Mouse (Mus musculus): Measurements from ENCODE around the gene Slc38a10. TPM values are rescaled to one million over a fixed set of nuclear protein-coding genes. Genes with fewer than 3 reads are reported as not detected.

The Slc38a10 gene
- total and polyA plus RNA-seq, 3 experiments, result 78.2 to 80.7 TPM; not detected in 1

DNA sequence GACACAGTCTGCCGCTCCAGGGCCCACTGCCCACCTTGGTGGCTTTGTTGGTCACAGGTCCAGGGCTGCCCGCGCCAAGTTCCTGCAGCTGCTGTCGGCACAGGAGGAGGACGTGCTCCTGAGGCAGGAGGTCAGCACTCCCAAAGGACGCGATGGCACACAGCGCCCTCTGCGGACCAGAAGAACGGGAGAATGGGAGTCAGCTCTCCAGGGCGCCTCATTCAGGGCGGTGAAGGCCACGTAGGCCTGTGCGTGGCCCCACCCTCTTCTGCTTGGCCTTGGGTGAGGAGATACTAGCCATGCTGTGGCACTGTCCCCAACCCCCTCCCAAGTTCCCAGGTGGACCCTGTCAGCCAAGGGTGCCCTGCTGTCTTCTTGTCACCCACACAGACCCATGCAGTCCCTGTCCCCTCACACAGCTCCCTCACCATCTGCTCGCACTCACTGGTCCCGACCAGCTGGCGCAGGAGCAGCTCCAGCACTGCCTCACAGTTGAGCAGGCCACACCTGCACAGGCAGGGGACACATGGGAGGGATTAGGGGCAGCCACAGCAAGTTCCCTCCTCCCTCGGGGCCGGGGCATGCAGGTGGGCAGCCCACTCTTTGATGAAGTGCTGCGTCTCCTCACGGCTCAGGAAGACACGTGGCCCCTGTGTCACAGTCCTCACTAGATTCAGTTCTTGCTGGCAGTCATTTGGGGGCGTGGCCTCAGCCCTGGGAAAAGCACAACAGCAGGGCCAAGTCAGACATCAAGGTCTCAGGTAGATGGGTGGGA is 58.1 kb downstream of the Slc38a10 start:
- DNase-seq (ENCODE audit: low read depth, low spot score), result no peak
- Histone ChIP-seq H3K4me3 (ENCODE audit: control insufficient read depth in 1 of 2, insufficient read depth in 1 of 2, low read depth in 2 of 2, low read length in 2 of 2) (no peak overlapping the region), H3K36me3 (ENCODE audit: control insufficient read depth in 1 of 2, insufficient read depth in 2 of 2, low read length in 2 of 2) (peaks cover 0 to 5% of the 10 kb centered on the region in 2 experiments; a peak in 1 of 4 replicates), H3K79me2 (ENCODE audit: control insufficient read depth, insufficient read depth, low read length, poor library complexity) (peaks cover 6% of the 10 kb centered on the region; the same call in 1 of the 2 replicates), H3K27me3 (ENCODE audit: control insufficient read depth in 1 of 2, insufficient read depth in 2 of 2, low read length in 2 of 2) (no peaks in the 10 kb centered on the region), H3K27ac (ENCODE audit: control insufficient read depth, low read depth, low read length) (no peak overlapping the region), H3K4me1 (ENCODE audit: control insufficient read depth in 1 of 2, insufficient read depth in 2 of 2, low read length in 2 of 2) (peaks cover 0 to 14% of the 10 kb centered on the region in 2 experiments; a peak in 3 of 4 replicates), H3K9me3 (replicated peaks; ENCODE audit: insufficient read depth, low read length) (no peaks in the 10 kb centered on the region), H3K9ac (ENCODE audit: control insufficient read depth, low read depth, low read length, poor library complexity, severe bottlenecking) (no peak overlapping the region)
- TF ChIP-seq GATA1 (IDR thresholded peaks at IDR 0.05; ENCODE audit: low read depth, low read length) (no peak), POLR2AphosphoS2 (IDR thresholded peaks at IDR 0.05; ENCODE audit: low read length) (no peak), CTCF (IDR thresholded peaks at IDR 0.05 in 2 of 3, conservative IDR thresholded peaks at IDR 0.05 in 1 of 3; ENCODE audit: control insufficient read depth in 1 of 3, insufficient read depth in 1 of 3, low read depth in 2 of 3, low read length in 3 of 3, poor library complexity in 1 of 3, severe bottlenecking in 1 of 3) (peak in 1 of 3 experiments; percentile 33; a peak in 2 of 6 replicates)

GRCm38 (mm10) chr11:120090661-120091060 is 60.5 kb downstream of the Slc38a10 start:
- no peaks in the 10 kb centered on the region for H3K9me3 ChIP-seq (replicated peaks; ENCODE audit: insufficient read depth, low read length)
- H3K79me2 ChIP-seq (ENCODE audit: control insufficient read depth, insufficient read depth, low read length, poor library complexity), result peaks cover 3% of the 10 kb centered on the region; the same call in 1 of the 2 replicates
- peaks cover 4 to 18% of the 10 kb centered on the region in 2 experiments; a peak in 3 of 4 replicates for H3K4me1 ChIP-seq (ENCODE audit: control insufficient read depth in 1 of 2, insufficient read depth in 2 of 2, low read length in 2 of 2)
- H3K9ac ChIP-seq (ENCODE audit: control insufficient read depth, low read depth, low read length, poor library complexity, severe bottlenecking), result no peak overlapping the region
- no peaks in the 10 kb centered on the region; a peak in 1 of 4 replicates for H3K36me3 ChIP-seq (ENCODE audit: control insufficient read depth in 1 of 2, insufficient read depth in 2 of 2, low read length in 2 of 2)
- DNase-seq (ENCODE audit: low read depth, low spot score), result no peak
- no peak for TF ChIP-seq TCF12 (IDR thresholded peaks at IDR 0.05; ENCODE audit: low read depth, low read length)
- TF ChIP-seq MEF2A (IDR thresholded peaks at IDR 0.05; ENCODE audit: extremely low read depth, insufficient replicate concordance, low read depth, low read length, poor library complexity, severe bottlenecking), result no peak
- no peak for TF ChIP-seq KAT2A (conservative IDR thresholded peaks at IDR 0.05; ENCODE audit: low read depth, low read length)
- TF ChIP-seq MAZ (IDR thresholded peaks at IDR 0.05; ENCODE audit: low read depth, low read length), result no peak
- TF ChIP-seq ZMIZ1 (IDR thresholded peaks at IDR 0.05; ENCODE audit: low read depth, low read length), result no peak
- no peak for TF ChIP-seq MYC (IDR thresholded peaks at IDR 0.05; ENCODE audit: low read depth, low read length)
- no peak overlapping the region for H3K4me3 ChIP-seq (ENCODE audit: control insufficient read depth in 1 of 2, insufficient read depth in 1 of 2, low read depth in 2 of 2, low read length in 2 of 2)
- H3K27me3 ChIP-seq (ENCODE audit: control insufficient read depth in 1 of 2, insufficient read depth in 2 of 2, low read length in 2 of 2), result no peaks in the 10 kb centered on the region
- H3K27ac ChIP-seq (ENCODE audit: control insufficient read depth, low read depth, low read length), result no peak overlapping the region

GRCm38 (mm10) chr11:120086702-120087152 is 64.4 kb downstream of the Slc38a10 start, which contains the start of gene Cep131:
Gene Cep131 (minus strand): TSS chr11:120086827.
- Histone ChIP-seq H3K79me2 (ENCODE audit: control insufficient read depth, insufficient read depth, low read length, poor library complexity) (peaks cover 3% of the 10 kb centered on the region; the same call in 1 of the 2 replicates), H3K4me1 (ENCODE audit: control insufficient read depth in 1 of 2, insufficient read depth in 2 of 2, low read length in 2 of 2) (peaks cover 4 to 21% of the 10 kb centered on the region in 2 experiments; a peak in 3 of 4 replicates), H3K36me3 (ENCODE audit: control insufficient read depth in 1 of 2, insufficient read depth in 2 of 2, low read length in 2 of 2) (no peaks in the 10 kb centered on the region; a peak in 1 of 4 replicates), H3K9ac (ENCODE audit: control insufficient read depth, low read depth, low read length, poor library complexity, severe bottlenecking) (peak within 1 kb of the TSS; percentile 82), H3K27ac (ENCODE audit: control insufficient read depth, low read depth, low read length) (peak within 1 kb of the TSS; percentile 63), H3K9me3 (replicated peaks; ENCODE audit: insufficient read depth, low read length) (no peaks in the 10 kb centered on the region), H3K4me3 (ENCODE audit: control insufficient read depth in 1 of 2, insufficient read depth in 1 of 2, low read depth in 2 of 2, low read length in 2 of 2) (peak within 1 kb of the TSS; percentile 72 to 89), H3K27me3 (ENCODE audit: control insufficient read depth in 1 of 2, insufficient read depth in 2 of 2, low read length in 2 of 2) (no peaks in the 10 kb centered on the region)
- DNase-seq (ENCODE audit: low read depth, low spot score), result peak; percentile 99
- TF ChIP-seq SIN3A (IDR thresholded peaks at IDR 0.05; ENCODE audit: low read length), result peak; percentile 19; the same call in 1 of the 2 replicates
- no peak for TF ChIP-seq HCFC1 (IDR thresholded peaks at IDR 0.05; ENCODE audit: low read depth, low read length)
- TF ChIP-seq USF1 (IDR thresholded peaks at IDR 0.05; ENCODE audit: low read depth, low read length), result no peak
- no peak for TF ChIP-seq GABPA (IDR thresholded peaks at IDR 0.05; ENCODE audit: low read depth, low read length)
- TF ChIP-seq MXI1 (IDR thresholded peaks at IDR 0.05; ENCODE audit: low read depth, low read length), result peak; percentile 39; the same call in 1 of the 2 replicates
- no peak for TF ChIP-seq CTCF (IDR thresholded peaks at IDR 0.05 in 2 of 3, conservative IDR thresholded peaks at IDR 0.05 in 1 of 3; ENCODE audit: control insufficient read depth in 1 of 3, insufficient read depth in 1 of 3, low read depth in 2 of 3, low read length in 3 of 3, poor library complexity in 1 of 3, severe bottlenecking in 1 of 3)
- peak; percentile 54; the same call in 1 of the 2 replicates for TF ChIP-seq POLR2AphosphoS2 (IDR thresholded peaks at IDR 0.05; ENCODE audit: low read length)
- TF ChIP-seq E2F4 (IDR thresholded peaks at IDR 0.05; ENCODE audit: borderline replicate concordance, low read depth, low read length), result no peak
- peak; percentile 39; the same call in 1 of the 2 replicates for TF ChIP-seq TCF12 (IDR thresholded peaks at IDR 0.05; ENCODE audit: low read depth, low read length)
- no peak for TF ChIP-seq ZC3H11A (IDR thresholded peaks at IDR 0.05; ENCODE audit: low read depth, low read length)
- no peak for TF ChIP-seq EP300 (IDR thresholded peaks at IDR 0.05; ENCODE audit: low read depth in 1 of 2, low read length in 2 of 2)
- no peak for TF ChIP-seq UBTF (IDR thresholded peaks at IDR 0.05; ENCODE audit: borderline replicate concordance, insufficient read depth, low read depth, low read length)
- peak; percentile 73; the same call in 1 of the 2 replicates for TF ChIP-seq ZMIZ1 (IDR thresholded peaks at IDR 0.05; ENCODE audit: low read depth, low read length)
- TF ChIP-seq CHD1 (IDR thresholded peaks at IDR 0.05; ENCODE audit: low read depth, low read length), result no peak
- no peak for TF ChIP-seq SMC3 (IDR thresholded peaks at IDR 0.05; ENCODE audit: low read depth, low read length)
- no peak for TF ChIP-seq USF2 (IDR thresholded peaks at IDR 0.05; ENCODE audit: borderline replicate concordance in 1 of 2, insufficient read depth in 1 of 2, low read depth in 1 of 2, low read length in 2 of 2)

All from MEL (cell line).